Mouse (Mus musculus): ENCODE measurements around the gene Iffo1. TPM values are rescaled to one million over a fixed set of nuclear protein-coding genes. Genes with fewer than 3 reads are reported as not detected.
"Not testable (repeated sequence)": the region's sequence is repeated elsewhere in the genome, so short reads cannot be mapped to it uniquely, and the experiment has no call there.

The Iffo1 gene
- polyA plus RNA-seq, 1 experiment from 2014 or later, result 13.8 TPM

DNA sequence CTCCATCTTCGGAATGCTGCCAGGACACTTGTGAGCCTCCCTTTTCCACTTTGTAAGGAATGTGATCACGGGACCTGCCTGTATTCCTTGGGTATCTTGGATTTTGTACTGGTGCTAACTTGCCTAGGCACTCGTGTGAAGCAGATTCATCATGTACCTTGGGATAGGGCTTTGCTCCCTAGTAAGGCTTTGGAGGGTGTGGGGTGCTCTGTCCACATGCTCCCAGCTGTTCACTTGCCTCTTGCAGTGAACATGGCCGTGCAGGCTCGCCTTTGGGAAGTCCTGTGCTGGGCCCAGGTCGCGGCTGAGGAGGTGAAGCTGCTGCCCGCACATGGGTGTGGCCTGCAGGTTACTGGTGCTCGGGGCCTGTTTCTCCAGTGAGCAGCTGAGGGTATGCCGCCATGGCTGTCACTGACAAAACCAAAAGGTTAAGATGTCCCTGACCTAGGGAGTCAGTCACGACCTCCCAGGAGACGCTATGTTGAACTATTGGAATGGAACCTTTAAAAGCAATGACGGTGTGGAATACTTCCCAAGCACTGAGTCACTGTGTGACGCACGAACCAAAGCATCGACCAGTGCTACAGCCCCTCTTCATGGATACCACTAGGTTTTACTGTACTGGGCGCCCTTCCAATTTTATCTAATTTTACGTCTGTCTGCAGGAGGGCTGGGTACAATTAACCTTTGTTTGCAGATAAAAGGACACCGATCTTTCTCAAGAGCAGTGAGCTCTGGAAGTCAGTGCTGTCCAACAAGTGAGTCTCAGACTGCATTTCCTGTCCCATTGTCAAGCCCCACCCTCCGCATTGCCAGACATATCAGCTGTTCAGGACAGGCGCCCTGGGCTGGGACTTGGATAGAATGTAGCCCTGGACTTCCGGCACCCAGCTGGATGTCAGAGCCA is 16.1 kb downstream of the Iffo1 start:
- Histone ChIP-seq H3K4me2 (ENCODE audit: low read depth) (no peak overlapping the region), H3K4me1 (ENCODE audit: control insufficient read depth, insufficient read depth, low read length) (peaks cover 28% of the 10 kb centered on the region), H3K9ac (ENCODE audit: low read length) (no peak overlapping the region), H3K27ac (ENCODE audit: low read depth, low read length) (0 out of 2 replicates have a peak overlapping the region, but pooled peaks have one; percentile 1), H3K36me3 (ENCODE audit: control insufficient read depth, insufficient read depth, low read length) (peaks cover 18% of the 10 kb centered on the region), H3K27me3 (ENCODE audit: control insufficient read depth, insufficient read depth, low read length) (no peaks in the 10 kb centered on the region), H3K9me3 (ENCODE audit: control insufficient read depth, low read length) (no peaks in the 10 kb centered on the region), H3K4me3 (ENCODE audit: low read depth, low read length) (no peak overlapping the region)
- WGBS, result 16% methylated on average over 22 of the region's 22 CpGs
- DNase-seq (ENCODE audit: low spot score) (peak; percentile 58), ATAC-seq (ENCODE audit: insufficient read depth, low FRiP score, low TSS enrichment) (no peak)

DNA sequence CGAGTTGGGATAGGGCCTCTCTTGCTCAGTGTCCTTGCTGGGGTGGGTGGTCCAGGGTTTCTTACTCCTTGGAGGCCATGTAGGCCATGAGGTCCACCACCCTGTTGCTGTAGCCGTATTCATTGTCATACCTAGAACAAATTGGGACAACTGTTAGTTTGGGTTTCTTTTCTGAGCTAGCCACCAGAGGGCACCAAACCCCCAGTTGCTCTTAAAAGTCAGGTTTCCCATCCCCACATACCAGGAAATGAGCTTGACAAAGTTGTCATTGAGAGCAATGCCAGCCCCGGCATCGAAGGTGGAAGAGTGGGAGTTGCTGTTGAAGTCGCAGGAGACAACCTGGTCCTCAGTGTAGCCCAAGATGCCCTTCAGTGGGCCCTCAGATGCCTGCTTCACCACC is 16.9 kb downstream of the Iffo1 start:
- H3K9me3 ChIP-seq (ENCODE audit: control insufficient read depth, low read length); H3K27ac ChIP-seq (ENCODE audit: low read depth, low read length); H3K4me2 ChIP-seq (ENCODE audit: low read depth); H3K4me3 ChIP-seq (ENCODE audit: low read depth, low read length); ATAC-seq (ENCODE audit: insufficient read depth, low FRiP score, low TSS enrichment); H3K27me3 ChIP-seq (ENCODE audit: control insufficient read depth, insufficient read depth, low read length); H3K9ac ChIP-seq (ENCODE audit: low read length): not testable (repeated sequence)
- DNase-seq (ENCODE audit: low spot score), result peak; percentile 69
- Histone ChIP-seq H3K36me3 (ENCODE audit: control insufficient read depth, insufficient read depth, low read length) (peaks cover 18% of the 10 kb centered on the region), H3K4me1 (ENCODE audit: control insufficient read depth, insufficient read depth, low read length) (peaks cover 31% of the 10 kb centered on the region)
- WGBS, result 14% methylated on average over 3 of the region's 5 CpGs

DNA sequence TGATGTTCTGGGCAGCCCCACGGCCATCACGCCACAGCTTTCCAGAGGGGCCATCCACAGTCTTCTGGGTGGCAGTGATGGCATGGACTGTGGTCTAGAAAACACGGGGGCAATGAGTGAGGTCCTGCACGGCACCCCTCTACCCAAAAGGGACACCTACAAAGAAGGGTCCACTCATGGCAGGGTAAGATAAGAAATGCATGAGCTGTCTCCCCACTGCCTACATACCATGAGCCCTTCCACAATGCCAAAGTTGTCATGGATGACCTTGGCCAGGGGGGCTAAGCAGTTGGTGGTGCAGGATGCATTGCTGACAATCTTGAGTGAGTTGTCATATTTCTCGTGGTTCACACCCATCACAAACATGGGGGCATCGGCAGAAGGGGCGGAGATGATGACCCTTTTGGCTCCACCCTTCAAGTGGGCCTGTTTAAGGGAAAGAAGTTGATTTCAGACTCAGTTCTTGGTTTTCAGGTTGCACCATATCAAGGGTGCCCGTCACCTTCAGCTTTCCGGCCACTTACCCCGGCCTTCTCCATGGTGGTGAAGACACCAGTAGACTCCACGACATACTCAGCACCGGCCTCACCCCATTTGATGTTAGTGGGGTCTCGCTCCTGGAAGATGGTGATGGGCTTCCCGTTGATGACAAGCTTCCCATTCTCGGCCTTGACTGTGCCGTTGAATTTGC is 17.7 kb downstream of the Iffo1 start:
- not testable (repeated sequence) for H3K4me2 ChIP-seq (ENCODE audit: low read depth); H3K4me3 ChIP-seq (ENCODE audit: low read depth, low read length); DNase-seq (ENCODE audit: low spot score); H3K9ac ChIP-seq (ENCODE audit: low read length); H3K27me3 ChIP-seq (ENCODE audit: control insufficient read depth, insufficient read depth, low read length); ATAC-seq (ENCODE audit: insufficient read depth, low FRiP score, low TSS enrichment); H3K9me3 ChIP-seq (ENCODE audit: control insufficient read depth, low read length); H3K27ac ChIP-seq (ENCODE audit: low read depth, low read length)
- Histone ChIP-seq H3K4me1 (ENCODE audit: control insufficient read depth, insufficient read depth, low read length) (peaks cover 28% of the 10 kb centered on the region), H3K36me3 (ENCODE audit: control insufficient read depth, insufficient read depth, low read length) (peaks cover 18% of the 10 kb centered on the region)
- WGBS, result 83% methylated on average over 8 of the region's 16 CpGs

DNA sequence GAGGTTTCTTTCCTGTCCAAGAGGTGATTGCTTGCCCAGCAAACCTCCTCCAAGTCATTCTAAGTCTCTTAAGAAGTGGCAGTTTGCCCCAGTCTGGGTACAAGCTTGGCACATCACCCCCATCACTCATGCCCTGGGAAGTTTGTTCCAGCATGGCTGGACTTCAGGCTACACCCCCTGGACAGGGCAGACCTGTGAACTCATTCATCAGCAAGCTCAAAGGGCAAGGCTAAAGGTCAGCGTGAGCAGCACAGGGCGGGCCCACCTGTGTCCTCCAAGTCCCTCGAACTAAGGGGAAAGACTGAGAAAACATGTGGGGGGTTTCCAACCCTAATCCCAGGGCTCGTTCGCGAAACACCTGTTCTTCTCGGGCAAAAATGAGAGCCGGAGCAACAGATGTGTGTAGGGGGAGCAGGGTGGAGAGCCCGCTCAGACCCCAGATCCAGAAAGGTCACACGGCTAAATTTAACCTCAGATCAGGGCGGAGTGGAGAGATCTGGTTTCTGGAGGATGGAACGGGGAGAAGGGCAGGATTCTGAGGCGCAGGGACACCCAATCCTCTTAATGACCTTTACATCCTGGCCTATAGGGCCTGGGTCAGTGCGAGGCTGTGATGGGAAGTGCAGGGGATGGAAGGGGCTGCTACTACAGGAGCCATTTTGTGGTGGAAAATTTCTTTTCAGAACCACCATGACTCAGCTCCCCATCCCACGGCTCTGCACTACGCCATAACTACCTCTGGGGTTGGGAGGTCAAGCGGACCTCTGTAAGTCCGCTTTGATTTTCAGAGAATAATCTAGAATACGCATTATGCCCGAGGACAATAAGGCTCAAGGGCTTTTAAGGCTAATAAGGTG is 19.0 kb downstream of the Iffo1 start:
- Histone ChIP-seq H3K4me2 (ENCODE audit: low read depth) (peak overlapping the region; percentile 85), H3K4me3 (ENCODE audit: low read depth, low read length) (peak overlapping the region; percentile 96), H3K9me3 (ENCODE audit: control insufficient read depth, low read length) (no peaks in the 10 kb centered on the region), H3K9ac (ENCODE audit: low read length) (peak overlapping the region; percentile 97), H3K27me3 (ENCODE audit: control insufficient read depth, insufficient read depth, low read length) (no peaks in the 10 kb centered on the region), H3K4me1 (ENCODE audit: control insufficient read depth, insufficient read depth, low read length) (peaks cover 26% of the 10 kb centered on the region), H3K27ac (ENCODE audit: low read depth, low read length) (peak overlapping the region; percentile 95), H3K36me3 (ENCODE audit: control insufficient read depth, insufficient read depth, low read length) (peaks cover 17% of the 10 kb centered on the region)
- ATAC-seq (ENCODE audit: insufficient read depth, low FRiP score, low TSS enrichment) (no peak), DNase-seq (ENCODE audit: low spot score) (peak; percentile 43)
- 6% methylated on average over 20 of the region's 20 CpGs for WGBS

DNA sequence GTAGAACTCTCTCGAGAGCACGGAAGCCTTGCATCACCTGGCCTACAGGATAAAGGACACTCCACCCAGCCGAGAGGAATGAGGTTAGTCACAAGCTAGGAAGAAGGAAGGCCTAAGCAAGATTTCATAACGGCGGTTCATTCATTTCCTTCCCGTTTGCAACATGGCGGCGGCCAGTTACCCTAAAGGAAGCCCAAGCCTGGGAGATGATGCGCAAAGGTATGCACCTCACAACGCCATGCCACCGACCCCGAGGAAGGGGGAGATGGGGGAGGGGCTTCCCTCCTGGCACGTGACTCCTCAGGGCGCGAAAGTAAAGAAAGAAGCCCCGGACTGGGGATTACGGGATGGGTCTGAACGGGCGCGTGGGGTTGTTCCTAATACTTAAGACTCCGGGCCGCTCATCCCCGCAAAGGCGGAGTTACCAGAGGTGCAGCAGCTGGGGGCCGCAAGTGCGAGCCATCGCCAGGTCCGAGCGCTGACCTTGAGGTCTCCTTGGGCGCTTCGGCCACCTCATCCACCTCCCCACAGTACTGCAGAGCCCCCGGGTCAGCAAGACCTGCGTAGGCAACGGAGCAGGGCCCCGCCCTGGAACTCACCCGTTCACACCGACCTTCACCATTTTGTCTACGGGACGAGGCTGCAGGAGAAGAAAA is 19.8 kb downstream of the Iffo1 start:
- H3K27me3 ChIP-seq (ENCODE audit: control insufficient read depth, insufficient read depth, low read length), result no peaks in the 10 kb centered on the region
- H3K9ac ChIP-seq (ENCODE audit: low read length), result peak overlapping the region; percentile 97
- WGBS, result under 1% methylated on average over 39 of the region's 39 CpGs
- peaks cover 26% of the 10 kb centered on the region for H3K4me1 ChIP-seq (ENCODE audit: control insufficient read depth, insufficient read depth, low read length)
- peaks cover 22% of the 10 kb centered on the region for H3K36me3 ChIP-seq (ENCODE audit: control insufficient read depth, insufficient read depth, low read length)
- peak; percentile 87 for DNase-seq (ENCODE audit: low spot score)
- H3K4me3 ChIP-seq (ENCODE audit: low read depth, low read length), result peak overlapping the region; percentile 96
- peak overlapping the region; percentile 85 for H3K4me2 ChIP-seq (ENCODE audit: low read depth)
- peak; percentile 36 for ATAC-seq (ENCODE audit: insufficient read depth, low FRiP score, low TSS enrichment)
- peak overlapping the region; percentile 95 for H3K27ac ChIP-seq (ENCODE audit: low read depth, low read length)
- no peaks in the 10 kb centered on the region for H3K9me3 ChIP-seq (ENCODE audit: control insufficient read depth, low read length)

DNA sequence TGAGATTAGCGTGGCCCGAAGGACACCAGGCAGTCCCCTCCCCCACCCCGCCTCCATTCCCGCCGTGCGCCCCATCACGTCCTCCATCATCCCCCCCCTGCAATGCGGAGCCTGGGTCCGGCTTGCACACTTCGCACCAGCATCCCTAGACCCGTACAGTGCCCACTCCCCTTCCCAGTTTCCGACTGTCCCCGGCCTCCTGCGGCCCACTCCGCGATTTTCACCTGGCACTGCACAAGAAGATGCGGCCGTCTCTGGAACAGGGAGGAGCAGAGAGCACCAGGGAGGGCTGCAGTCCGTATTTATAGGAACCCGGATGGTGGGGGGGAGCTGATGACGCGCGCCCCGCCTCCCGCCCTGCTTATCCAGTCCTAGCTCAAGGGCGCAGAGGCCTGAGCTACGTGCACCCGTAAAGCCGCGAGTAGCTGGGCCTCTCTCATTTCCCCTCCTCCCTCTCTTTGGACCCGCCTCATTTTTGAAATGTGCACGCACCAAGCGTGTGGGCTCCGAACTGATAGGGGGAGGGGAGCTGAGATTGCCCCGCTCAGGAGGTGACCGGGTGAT is 20.4 kb downstream of the Iffo1 start:
- peak overlapping the region; percentile 95 for H3K27ac ChIP-seq (ENCODE audit: low read depth, low read length)
- no peaks in the 10 kb centered on the region for H3K9me3 ChIP-seq (ENCODE audit: control insufficient read depth, low read length)
- peak overlapping the region; percentile 85 for H3K4me2 ChIP-seq (ENCODE audit: low read depth)
- peaks cover 26% of the 10 kb centered on the region for H3K4me1 ChIP-seq (ENCODE audit: control insufficient read depth, insufficient read depth, low read length)
- DNase-seq (ENCODE audit: low spot score) (peak; percentile 95), ATAC-seq (ENCODE audit: insufficient read depth, low FRiP score, low TSS enrichment) (peak; percentile 92)
- peak overlapping the region; percentile 96 for H3K4me3 ChIP-seq (ENCODE audit: low read depth, low read length)
- H3K9ac ChIP-seq (ENCODE audit: low read length), result peak overlapping the region; percentile 97
- H3K27me3 ChIP-seq (ENCODE audit: control insufficient read depth, insufficient read depth, low read length), result no peaks in the 10 kb centered on the region
- peaks cover 24% of the 10 kb centered on the region for H3K36me3 ChIP-seq (ENCODE audit: control insufficient read depth, insufficient read depth, low read length)
- WGBS, result 0% methylated on average over 36 of the region's 36 CpGs

DNA sequence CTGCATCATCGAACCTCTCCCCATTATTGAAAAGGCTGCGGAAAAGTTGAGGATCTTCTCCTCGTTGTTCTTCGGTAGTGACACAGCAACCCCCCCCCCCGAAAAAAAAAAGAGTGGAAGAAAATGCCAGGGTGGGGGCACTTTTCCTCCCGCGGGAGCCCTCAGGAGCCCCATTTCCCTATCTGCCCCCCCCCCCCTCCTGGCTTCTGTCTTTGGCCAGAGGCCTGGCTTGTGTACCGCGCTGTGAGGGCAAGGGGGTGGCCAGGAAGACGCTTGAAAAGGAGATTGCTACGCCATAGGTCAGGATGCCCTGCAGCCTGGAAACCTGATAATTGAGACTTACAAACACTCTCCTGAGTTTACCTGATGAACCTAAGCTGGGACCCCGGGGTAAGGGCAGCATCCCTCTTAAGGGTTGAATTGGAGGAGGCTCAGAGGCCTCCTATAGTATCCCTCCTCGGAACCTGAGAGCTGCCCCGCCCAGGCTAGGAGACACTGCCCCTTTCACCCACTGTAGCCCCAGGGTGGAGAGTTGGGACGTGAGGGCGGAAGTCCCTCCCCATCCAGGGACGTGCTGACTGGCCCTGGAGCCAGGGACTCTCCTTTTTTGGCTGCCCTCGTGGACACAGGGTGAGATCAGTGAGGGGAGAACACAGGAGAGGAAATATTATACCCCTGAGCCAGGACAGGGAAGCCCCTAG is 21.2 kb downstream of the Iffo1 start, which contains the start of gene Gapdh:
Gene Gapdh (minus strand): TSS at position 417 of the 701 bp plus-strand sequence.
- Histone ChIP-seq H3K4me3 (ENCODE audit: low read depth, low read length) (peak within 1 kb of the TSS; percentile 96), H3K36me3 (ENCODE audit: control insufficient read depth, insufficient read depth, low read length) (peaks cover 28% of the 10 kb centered on the region), H3K27me3 (ENCODE audit: control insufficient read depth, insufficient read depth, low read length) (no peaks in the 10 kb centered on the region), H3K4me2 (ENCODE audit: low read depth) (peak within 1 kb of the TSS; percentile 85), H3K4me1 (ENCODE audit: control insufficient read depth, insufficient read depth, low read length) (peaks cover 26% of the 10 kb centered on the region), H3K9ac (ENCODE audit: low read length) (peak within 1 kb of the TSS; percentile 97), H3K9me3 (ENCODE audit: control insufficient read depth, low read length) (no peaks in the 10 kb centered on the region), H3K27ac (ENCODE audit: low read depth, low read length) (peak within 1 kb of the TSS; percentile 95)
- DNase-seq (ENCODE audit: low spot score) (peak; percentile 70), ATAC-seq (ENCODE audit: insufficient read depth, low FRiP score, low TSS enrichment) (peak; percentile 8; the same call in 1 of the 2 replicates)
- WGBS, result 0% methylated on average over 18 of the region's 18 CpGs
